Mouse (Mus musculus) frontal cortex, postnatal 25 days (tissue): ENCODE measurements around the gene Gpr87.
A peak's percentile ranks its signal among the peaks of the same experiment; 100 is the strongest.
"Not testable (repeated sequence)": the region's sequence is repeated elsewhere in the genome, so short reads cannot be mapped to it uniquely, and the experiment has no call there.

Experiments
- DNase-seq, 2 experiments: peaks; one replicate each; pipeline ENCODE4 v3.0.0; 2022; ENCODE audit warnings: low spot score in 2 of 2

Gene Gpr87

DNA sequence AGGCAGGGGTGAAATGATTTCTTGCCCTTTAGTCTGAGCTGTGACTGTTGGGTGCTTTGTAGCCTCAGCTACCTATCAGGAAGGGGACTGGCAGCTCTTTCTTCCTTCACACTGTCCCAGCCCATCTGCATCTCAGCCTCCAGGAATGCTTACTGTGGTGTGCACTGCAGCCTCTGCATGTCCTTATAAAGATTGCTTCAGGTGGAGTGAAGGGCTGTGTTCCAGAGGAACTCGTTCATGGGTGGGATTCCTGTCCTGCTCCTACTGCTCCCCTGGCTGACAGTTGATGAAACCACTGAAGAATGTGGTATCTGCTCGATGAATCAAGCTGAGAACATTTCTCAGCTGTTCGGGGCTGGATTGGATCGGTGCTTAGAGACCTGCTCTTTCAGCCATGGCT is 7.6 kb downstream of the Gpr87 start:
- DNase-seq: no peak

DNA sequence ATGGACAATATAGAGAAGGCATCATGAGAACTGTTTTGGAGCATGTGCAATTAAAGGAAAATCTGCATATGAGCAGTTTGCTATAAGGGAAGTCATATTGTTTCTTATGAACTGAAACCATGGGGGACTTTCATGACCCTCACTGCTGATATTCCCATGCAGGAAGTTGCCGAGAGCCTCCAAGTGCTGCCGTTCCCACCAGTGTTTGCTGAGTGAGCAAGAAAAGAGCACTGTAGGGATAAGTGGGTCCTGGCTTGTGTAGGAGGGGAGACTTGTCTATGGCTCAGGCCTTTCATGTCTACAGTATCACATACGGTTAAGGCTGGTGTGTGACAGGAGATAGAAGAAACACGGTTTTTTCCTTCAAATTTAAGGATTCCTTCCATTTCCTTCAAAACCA is 9.2 kb downstream of the Gpr87 start:
- no peak for DNase-seq

DNA sequence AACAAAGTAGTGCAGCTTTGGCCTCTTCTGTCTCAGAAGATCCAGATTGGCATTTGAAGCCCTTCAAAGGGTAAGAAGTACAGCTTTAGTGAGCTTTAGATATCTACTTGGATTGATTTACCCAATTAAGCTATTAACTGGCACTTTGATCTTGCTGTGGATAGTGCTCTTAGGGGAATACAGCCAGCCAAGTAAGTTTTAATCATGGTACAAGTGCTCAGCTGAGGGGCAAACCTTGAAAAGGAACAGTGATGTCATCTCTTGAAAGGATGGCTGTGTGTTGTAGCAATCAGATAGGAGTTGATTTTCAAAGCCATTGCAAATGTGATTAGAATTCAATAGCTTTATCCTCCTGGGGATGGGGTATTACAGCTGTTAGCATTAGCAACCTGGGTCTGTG is 12.8 kb downstream of the Gpr87 start:
- DNase-seq: no peak

GRCm38 (mm10) chr3:59181134-59181533 is 13.8 kb downstream of the Gpr87 start:
- no peak for DNase-seq

- DNase-seq: no peak
Observed at GRCm38 (mm10) chr3:59176871-59177270, 18.0 kb downstream of the Gpr87 start.

DNA sequence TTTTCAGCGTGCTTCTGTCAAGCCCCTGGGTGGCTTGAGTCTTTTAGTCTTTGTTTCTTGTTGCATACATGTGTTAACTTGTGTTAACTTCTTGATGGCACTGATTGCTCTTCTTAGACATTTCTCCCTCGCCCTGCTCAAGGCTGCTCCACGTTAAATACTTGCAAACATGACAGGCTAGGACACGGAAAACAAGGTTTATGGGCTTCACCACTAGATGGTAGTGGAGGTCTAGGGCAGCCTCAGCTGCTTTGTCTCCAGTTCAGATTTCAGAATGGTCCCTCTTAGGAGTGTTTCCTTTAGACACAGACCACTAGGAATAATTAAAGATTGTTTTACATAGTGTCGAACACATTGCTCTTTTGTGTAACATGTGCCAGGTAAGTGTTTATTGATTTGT is 19.7 kb downstream of the Gpr87 start:
- DNase-seq: peak in 1 of 2 experiments; percentile 50

DNA sequence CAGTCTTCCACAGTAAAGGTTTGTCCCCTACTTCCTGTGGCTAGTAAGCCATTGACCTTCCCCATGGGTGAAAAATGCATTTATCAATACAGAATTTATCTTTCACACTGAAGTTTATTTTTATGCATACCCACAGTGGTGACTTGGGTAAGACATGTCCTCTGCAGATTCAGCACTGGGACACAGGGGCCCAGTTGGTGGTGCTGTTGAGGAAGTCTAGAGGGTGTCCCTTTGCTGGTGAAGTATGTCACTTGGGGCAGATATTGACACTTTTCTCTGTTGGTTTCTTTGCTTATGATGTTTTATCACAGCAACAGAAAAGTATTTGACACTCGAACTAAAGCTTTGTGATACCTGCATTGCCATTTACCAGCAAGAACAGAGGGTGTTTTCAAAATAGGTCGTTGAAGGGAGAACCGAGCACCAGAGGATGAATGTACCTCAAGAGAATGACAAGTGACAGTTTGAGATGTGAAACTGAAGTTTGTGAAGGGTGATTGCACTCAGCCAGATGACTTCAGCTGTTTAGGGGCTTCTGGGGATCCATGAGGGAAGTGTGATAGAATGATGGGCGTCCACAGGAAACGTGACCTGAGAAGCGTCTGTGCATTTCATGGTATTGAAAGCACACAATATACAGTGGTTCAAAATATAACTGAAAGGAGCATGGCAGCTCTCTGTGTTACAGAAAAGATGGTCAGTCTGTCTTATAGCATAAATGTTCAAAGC is 20.3 kb downstream of the Gpr87 start:
- no peak for DNase-seq

DNA sequence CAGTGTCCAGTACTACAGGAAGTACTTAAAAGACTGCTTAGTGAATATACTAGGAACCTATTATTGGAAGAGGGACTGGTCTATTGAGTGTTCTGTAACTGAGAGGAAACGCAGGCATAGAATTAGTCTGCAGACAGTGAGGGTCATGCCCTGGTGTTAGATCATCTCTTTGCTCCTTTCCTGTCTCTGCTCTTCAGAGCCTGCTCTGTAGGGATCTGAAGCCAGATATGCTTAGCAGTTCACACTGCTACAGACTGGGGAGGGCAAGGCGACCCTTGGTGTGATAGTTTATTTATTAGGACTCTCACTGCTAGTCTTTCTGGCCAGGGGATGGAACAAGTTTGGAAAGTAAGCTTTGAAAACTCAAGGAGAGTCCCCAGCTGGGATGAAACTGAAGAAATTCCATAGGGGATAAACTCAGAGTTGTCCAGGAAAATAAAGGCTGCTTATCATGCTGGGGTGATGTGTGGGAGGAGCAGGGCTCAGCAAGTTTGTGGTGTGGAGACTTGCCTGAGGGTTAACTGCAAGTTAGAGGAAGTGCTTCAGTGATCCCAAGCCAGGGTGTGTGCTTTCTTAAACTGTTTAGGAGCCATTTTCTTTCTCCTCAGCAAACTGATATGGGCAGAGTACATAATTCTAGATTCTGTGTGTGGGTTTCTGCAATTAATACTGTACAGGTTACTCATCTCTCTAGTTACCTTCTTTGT is 24.8 kb downstream of the Gpr87 start:
- no peak for DNase-seq

GRCm38 (mm10) chr3:59169215-59169614 is 25.7 kb downstream of the Gpr87 start:
- no peak for DNase-seq

DNA sequence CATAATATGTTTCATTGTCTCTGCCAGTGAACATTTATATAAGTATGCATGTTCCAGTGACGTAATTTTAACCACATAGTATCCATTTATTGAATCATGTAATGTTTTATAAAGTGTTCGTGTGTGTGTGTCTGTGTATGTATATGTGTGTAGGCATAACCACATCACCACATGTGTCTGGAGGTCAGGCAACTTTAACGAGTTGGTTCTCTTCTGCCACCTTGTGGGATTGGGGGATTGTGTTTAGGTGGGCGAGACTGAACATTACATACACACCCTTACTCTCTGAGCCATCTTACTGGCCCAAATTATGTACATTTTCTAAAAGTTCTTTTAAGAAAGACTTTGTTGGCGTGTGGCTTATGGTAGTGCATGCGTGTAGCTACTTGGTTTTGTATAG is 26.4 kb downstream of the Gpr87 start:
- DNase-seq: no peak

- no peak for DNase-seq
Observed at GRCm38 (mm10) chr3:59167417-59168054, 27.4 kb downstream of the Gpr87 start.

DNA sequence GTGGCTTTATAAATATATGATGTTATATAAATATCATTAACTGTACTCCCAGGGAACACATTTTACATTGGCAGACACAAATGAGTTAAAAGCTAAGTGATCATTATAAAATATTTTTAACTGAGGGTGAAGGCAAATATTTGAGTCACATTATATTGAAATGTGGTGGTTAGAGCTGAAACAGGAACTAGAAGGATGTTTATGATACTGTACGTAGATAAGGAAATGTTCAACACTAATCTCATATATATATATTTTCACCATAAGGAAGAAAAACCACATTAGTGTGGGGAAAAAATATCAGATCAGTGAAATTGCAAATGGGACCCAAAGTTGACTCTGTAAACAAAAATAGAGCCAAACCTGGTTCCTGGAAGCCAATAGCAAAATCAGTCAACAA is 34.4 kb downstream of the Gpr87 start:
- no peak for DNase-seq

DNA sequence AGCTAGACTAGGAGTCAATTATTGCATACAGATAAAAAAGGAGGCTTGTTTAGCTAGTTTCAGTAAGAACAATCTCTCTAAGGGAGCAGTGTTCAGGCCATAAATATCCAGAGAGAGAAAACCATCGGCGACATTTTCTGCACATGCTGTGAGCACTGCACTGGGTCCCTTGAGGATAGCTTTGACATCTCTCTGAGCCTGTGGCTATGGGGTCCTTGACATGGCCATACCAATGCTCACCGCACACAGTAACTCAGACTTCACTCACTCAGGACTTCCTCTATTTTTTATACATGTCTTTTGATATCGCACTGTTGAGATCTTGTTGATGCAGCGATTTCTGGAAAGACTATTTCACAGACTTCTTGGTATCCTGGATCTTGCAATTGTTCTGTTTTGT is 37.9 kb downstream of the Gpr87 start:
- DNase-seq: no peak

- DNase-seq: no peak
Observed at GRCm38 (mm10) chr3:59155404-59155803, 39.5 kb downstream of the Gpr87 start.

DNA sequence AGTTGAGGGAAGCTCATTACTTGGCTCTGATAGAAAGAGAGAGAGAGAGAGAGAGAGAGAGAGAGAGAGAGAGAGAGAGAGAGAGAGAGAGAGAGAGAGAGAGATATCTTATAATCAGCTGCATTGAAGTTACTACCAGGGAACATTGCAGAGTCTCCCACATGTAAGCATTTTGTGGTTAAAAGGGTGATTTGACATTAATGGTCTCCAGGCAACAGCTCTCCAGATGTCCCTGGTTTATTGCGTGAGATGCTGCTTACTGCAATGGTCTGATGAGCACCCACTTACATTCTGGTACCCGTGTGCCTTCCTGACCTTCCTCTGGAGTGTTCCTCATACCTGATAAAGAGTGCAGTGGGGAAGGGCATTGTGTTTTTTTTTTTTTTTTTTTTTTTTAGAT is 40.0 kb downstream of the Gpr87 start:
- DNase-seq: no peak

DNA sequence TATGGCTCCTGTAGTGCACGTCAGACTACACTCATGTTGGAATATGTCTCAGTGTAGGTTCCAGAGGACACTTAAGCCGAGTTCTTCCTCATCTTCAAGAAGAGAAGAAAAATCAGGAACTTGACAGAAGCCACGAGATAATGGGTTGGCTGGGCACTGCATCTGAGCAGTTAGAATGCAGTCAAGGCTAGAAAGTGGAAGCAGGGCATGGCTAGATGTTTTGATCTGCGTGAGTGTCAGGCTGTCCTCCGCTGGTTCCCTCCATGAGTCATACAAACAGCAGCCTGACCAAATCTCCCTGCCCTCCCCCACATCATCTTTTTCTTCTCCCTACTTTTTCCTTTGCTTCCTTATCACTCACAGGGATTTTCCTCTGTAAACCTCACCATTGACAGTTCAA is 41.5 kb downstream of the Gpr87 start, which contains the start of gene P2ry14:
P2ry14 (minus strand) TSS at position 195 of the 400 bp plus-strand sequence.
- DNase-seq: no peak

- no peak for DNase-seq
Observed at GRCm38 (mm10) chr3:59150624-59151023, 44.3 kb downstream of the Gpr87 start.

GRCm38 (mm10) chr3:59149646-59150045 is 45.3 kb downstream of the Gpr87 start:
- DNase-seq: no peak

- no peak for DNase-seq
Observed at GRCm38 (mm10) chr3:59145194-59145593, 49.7 kb downstream of the Gpr87 start.

GRCm38 (mm10) chr3:59141507-59142305 is 53.2 kb downstream of the Gpr87 start:
- no peak for DNase-seq

GRCm38 (mm10) chr3:59140941-59141340 is 54.0 kb downstream of the Gpr87 start:
- not testable (repeated sequence) for DNase-seq

GRCm38 (mm10) chr3:59140115-59140514 is 54.8 kb downstream of the Gpr87 start:
- no peak for DNase-seq
